In the genomic region with DNA sequence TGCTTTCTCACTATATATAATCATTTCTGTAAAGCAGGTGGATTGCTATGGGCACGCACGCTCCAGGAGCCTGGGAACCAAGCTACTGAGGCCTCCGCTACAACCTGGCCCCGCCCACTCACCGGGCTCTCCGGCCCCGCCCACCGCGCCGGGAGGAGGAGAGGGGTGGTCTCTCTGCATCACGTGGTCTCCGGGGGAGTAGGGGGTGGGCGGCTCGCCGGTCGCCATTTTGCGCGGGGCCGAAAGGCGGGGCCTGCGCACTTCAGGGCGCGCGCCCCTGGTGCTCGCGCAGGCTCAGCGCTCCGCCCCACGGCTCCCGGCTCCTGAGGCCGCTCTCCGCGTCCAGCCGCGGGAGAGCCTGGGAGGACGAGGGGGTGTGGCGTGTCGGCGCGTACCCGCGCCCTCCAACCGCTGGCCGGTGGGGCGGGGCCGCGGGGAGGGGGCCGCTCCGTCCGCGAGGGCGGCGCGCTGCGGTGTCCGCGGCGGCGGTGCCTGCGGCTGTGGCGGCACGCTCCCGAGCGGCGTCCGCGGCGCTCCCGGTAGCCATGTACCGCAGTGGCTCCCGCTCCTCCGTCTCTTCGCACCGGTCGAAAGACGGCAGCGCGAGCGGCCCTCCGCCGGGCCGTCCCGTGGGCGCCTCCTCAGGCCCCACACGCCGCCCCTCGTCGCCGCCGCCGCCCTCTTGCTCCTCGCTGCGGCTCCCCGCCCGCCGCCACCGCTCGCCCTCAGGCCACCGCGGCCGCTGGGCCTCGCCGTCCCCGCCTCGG, we compare ENCODE assay signal across 8 mouse cellular contexts. TPM values are rescaled to one million over a fixed set of nuclear protein-coding genes. Genes with fewer than 3 reads are reported as not detected.
DNase-seq lines count a peak whose midpoint lies in the region; ATAC-seq lines count a peak whose summit lies in the region.

Gene Zfp318 (plus strand): TSS at position 438 of the 767 bp plus-strand sequence.

- intact Hi-C loops in gastrocnemius, postnatal 14 days (cut with DNase I; ENCODE audit: low total_unique reads) = loop anchor here (10.0 kb wide), 1 partner anchor 119 kb away; no protein-coding TSS in a partner anchor
- intact Hi-C loops in left cerebral cortex, postnatal 10 days (cut with DNase I) = loop anchor here (5.0 kb wide), 1 partner anchor 116 kb away; no protein-coding TSS in a partner anchor

- peak; percentile 79 for ATAC-seq in inflammation-experienced regulatory T-cells, adult 6 months
- peak; percentile 97 for ATAC-seq in megakaryocyte-erythroid progenitor cell, adult 5-6 weeks (replicated peaks; ENCODE audit: low FRiP score, low TSS enrichment, poor library complexity, severe bottlenecking)

- peak; percentile 99 to 100 for DNase-seq in adrenal gland, adult (ENCODE audit: inconsistent age in 2 of 2, low spot score in 1 of 2)
- DNase-seq in embryo, embryonic 10.5 days (ENCODE audit: low spot score) = peak; percentile 97
- peak; percentile 96 for DNase-seq in gastrocnemius, postnatal 14 days
- peak; percentile 95 to 98 for DNase-seq in left cerebral cortex, postnatal 10 days (ENCODE audit: extremely low spot score in 1 of 2, low spot score in 2 of 2)
- peak; percentile 98 for DNase-seq in right cerebral cortex, postnatal 25 days
- DNase-seq in urinary bladder, postnatal 4 days (ENCODE audit: low spot score in 2 of 2) = peak; percentile 98

RNA-seq across cellular contexts. Expression of gene Zfp318, which starts in this region (rescaled TPM):
- total RNA-seq in gastrocnemius, postnatal 14 days (2021) = 10 to 100 TPM; 12.8 to 13.6 TPM
- polyA plus RNA-seq in inflammation-experienced regulatory T-cells, adult 6 months (2017; shearing (Covaris generic)) = 1 to 10 TPM; 2.5 to 5.7 (median 3.9) TPM
- total RNA-seq in left cerebral cortex, postnatal 10 days (2021) = 10 to 100 TPM; 78.2 to 79.2 TPM
- 14.3 and 22.2 TPM in 2 replicates for total RNA-seq in megakaryocyte-erythroid progenitor cell, adult 5-6 weeks (2014; fragmentation: Nextera tagmentation)
- total RNA-seq in megakaryocyte-erythroid progenitor cell, adult 5-6 weeks (2017) = 17.3 and 41.5 TPM in 2 replicates

Comparison
In these comparisons a context has a peak if more than half of its experiments do, and no peak if none do; other contexts are left out.
1. Peak in every context shown above with its lines: DNase-seq and ATAC-seq.